Mouse (Mus musculus) stomach, embryonic 15.5 days (tissue): ENCODE data around the gene Irf4. TPM values are rescaled to one million over a fixed set of nuclear protein-coding genes. Genes with fewer than 3 reads are reported as not detected.

Source experiments
- ATAC-seq: fragments of 200-750 bp; cut with Nextera tagmentation; 2 replicates; pipeline ENCODE4 v1.8.0; 2017; ENCODE audit warnings: low read depth, moderate number of reproducible peaks, moderate TSS enrichment; ENCODE audit not compliant: insufficient read depth, low FRiP score
- H3K27ac ChIP-seq: fragments of 300-500 bp; sonication (generic); 2 replicates; pipeline ENCODE4 v1.5.1; 2015; ENCODE audit warnings: mild to moderate bottlenecking, inconsistent platforms
- H3K27me3 ChIP-seq: fragments of 300-500 bp; sonication (generic); replicated peaks from 2 replicates; pipeline ENCODE4 v1.6.1; 2015; ENCODE audit warnings: inconsistent platforms
- H3K36me3 ChIP-seq: fragments of 300-500 bp; sonication (generic); 2 replicates; pipeline ENCODE4 v1.6.1; 2015; ENCODE audit warnings: inconsistent platforms
- H3K4me1 ChIP-seq: fragments of 300-500 bp; sonication (generic); 2 replicates; pipeline ENCODE4 v1.6.1; 2015; ENCODE audit warnings: inconsistent platforms
- H3K4me2 ChIP-seq: fragments of 300-500 bp; sonication (generic); 2 replicates; pipeline ENCODE4 v1.6.1; 2015; ENCODE audit warnings: mild to moderate bottlenecking, inconsistent platforms
- H3K4me3 ChIP-seq: fragments of 300-500 bp; sonication (generic); replicated peaks from 2 replicates; pipeline ENCODE4 v1.5.1; 2015; ENCODE audit warnings: inconsistent platforms
- H3K9ac ChIP-seq: fragments of 300-500 bp; sonication (generic); 2 replicates; pipeline ENCODE4 v1.6.1; 2015; ENCODE audit warnings: inconsistent platforms
- H3K9me3 ChIP-seq: fragments of 300-500 bp; sonication (generic); 2 replicates; pipeline ENCODE4 v1.6.1; 2016; ENCODE audit warnings: inconsistent platforms
- WGBS: fragments of 180-500 bp; shearing (Covaris S2); methylation state at CpG from one replicate; pipeline ENCODE4 v1.1.7; 2015; 5-methylcytosine and 5-hydroxymethylcytosine counted together
- polyA plus RNA-seq: library from polyadenylated mRNA; unstranded; fragments of >200 nt; fragmentation: Nextera tagmentation; extraction: Ambion mirVana; gene quantifications from 2 replicates; pipeline ENCODE4 v1.2.1, GENCODE M21; 2015

Irf4 gene
- polyA plus RNA-seq, 1 experiment from 2014 or later: 0.09 TPM

- no peak for ATAC-seq
- Histone ChIP-seq H3K27me3 (0 out of 2 replicates have a peak, but pooled peaks cover 3% of the 10 kb centered on the region), H3K4me1 (no peaks in the 10 kb centered on the region), H3K27ac (no peak overlapping the region), H3K4me3 (no peak overlapping the region), H3K9ac (no peak overlapping the region), H3K4me2 (no peak overlapping the region), H3K9me3 (no peaks in the 10 kb centered on the region), H3K36me3 (no peaks in the 10 kb centered on the region)
- 69% methylated on average over 6 of the region's 6 CpGs for WGBS
Measured at GRCm38 (mm10) chr13:30742411-30742970, 6.5 kb upstream of the Irf4 start.

DNA sequence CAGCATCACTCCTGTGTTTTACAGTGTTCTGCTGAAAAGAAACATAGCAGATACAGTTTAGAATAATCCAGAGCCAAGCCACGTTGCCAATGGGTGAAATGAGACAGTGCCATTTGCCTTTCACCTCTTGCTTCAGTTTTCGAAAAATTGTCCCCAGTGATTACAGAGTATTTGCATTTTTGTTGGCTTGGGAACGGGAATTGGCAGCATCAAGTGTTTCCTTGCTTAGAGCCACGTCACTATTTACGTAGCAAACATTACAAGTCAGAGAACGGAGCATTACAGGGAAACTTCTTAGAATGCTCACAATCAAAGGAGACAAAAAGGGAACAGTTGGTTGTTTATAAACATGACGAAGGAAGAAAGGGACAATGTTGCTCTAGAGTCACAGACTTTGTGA lies 3.9 kb upstream of the Irf4 start:
- Histone ChIP-seq H3K4me3 (no peak overlapping the region), H3K4me1 (peaks cover 14% of the 10 kb centered on the region), H3K9me3 (no peaks in the 10 kb centered on the region), H3K27ac (no peak overlapping the region), H3K27me3 (peaks cover 23% of the 10 kb centered on the region), H3K4me2 (no peak overlapping the region), H3K36me3 (no peaks in the 10 kb centered on the region), H3K9ac (no peak overlapping the region)
- no peak for ATAC-seq
- WGBS: 56% methylated on average over 7 of the region's 7 CpGs

GRCm38 (mm10) chr13:30747068-30747467 lies 2.0 kb upstream of the Irf4 start:
- H3K4me1 ChIP-seq: peaks cover 19% of the 10 kb centered on the region
- H3K4me3 ChIP-seq: no peak overlapping the region
- H3K27me3 ChIP-seq: peaks cover 40% of the 10 kb centered on the region
- H3K9ac ChIP-seq: no peak overlapping the region
- no peaks in the 10 kb centered on the region for H3K36me3 ChIP-seq
- no peak overlapping the region for H3K27ac ChIP-seq
- 78% methylated on average over 5 of the region's 5 CpGs for WGBS
- H3K9me3 ChIP-seq: no peaks in the 10 kb centered on the region
- no peak overlapping the region for H3K4me2 ChIP-seq
- ATAC-seq: no peak

- Histone ChIP-seq H3K9ac (no peak overlapping the region), H3K27ac (no peak overlapping the region), H3K4me3 (no peak overlapping the region), H3K27me3 (peaks cover 42% of the 10 kb centered on the region), H3K36me3 (no peaks in the 10 kb centered on the region), H3K4me1 (peaks cover 19% of the 10 kb centered on the region), H3K4me2 (no peak overlapping the region), H3K9me3 (no peaks in the 10 kb centered on the region)
- WGBS: 63% methylated on average over 11 of the region's 11 CpGs
- ATAC-seq: no peak
Measured at GRCm38 (mm10) chr13:30747504-30747903, 1.5 kb upstream of the Irf4 start.

DNA sequence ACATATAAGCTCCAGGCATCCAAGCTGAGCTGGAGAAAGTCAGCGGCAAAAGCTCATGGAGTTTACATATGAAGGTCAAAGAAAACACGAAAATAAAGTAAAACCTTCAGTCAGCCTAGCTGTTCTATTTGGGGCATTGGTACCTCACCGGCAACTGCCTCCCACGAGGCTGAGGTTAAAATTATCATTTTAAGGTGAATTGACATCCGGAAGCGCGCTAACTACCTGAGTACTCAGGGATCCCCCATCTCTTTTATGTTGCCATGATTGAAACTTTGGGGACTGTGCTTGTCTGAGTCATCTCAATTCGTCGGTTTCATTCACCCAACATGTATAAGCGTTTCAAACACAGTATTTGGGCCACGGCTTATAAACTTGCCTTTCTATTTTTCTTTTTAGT lies 705 bp upstream of the Irf4 start:
- ATAC-seq: no peak
- peak overlapping the region; percentile 42; the same call in 1 of the 2 replicates for H3K4me3 ChIP-seq
- 56% methylated on average over 11 of the region's 11 CpGs for WGBS
- peaks cover 19% of the 10 kb centered on the region for H3K4me1 ChIP-seq
- H3K36me3 ChIP-seq: no peaks in the 10 kb centered on the region
- no peak overlapping the region for H3K9ac ChIP-seq
- peaks cover 39% of the 10 kb centered on the region for H3K27me3 ChIP-seq
- no peak overlapping the region for H3K27ac ChIP-seq
- no peak overlapping the region for H3K4me2 ChIP-seq
- no peaks in the 10 kb centered on the region for H3K9me3 ChIP-seq

- ATAC-seq: no peak
- Histone ChIP-seq H3K4me3 (peak overlapping the region; percentile 42), H3K36me3 (no peaks in the 10 kb centered on the region), H3K9me3 (no peaks in the 10 kb centered on the region), H3K9ac (no peak overlapping the region), H3K4me1 (peaks cover 19% of the 10 kb centered on the region), H3K4me2 (peak overlapping the region; percentile 83), H3K27me3 (peaks cover 39% of the 10 kb centered on the region), H3K27ac (no peak overlapping the region)
- WGBS: 6% methylated on average over 11 of the region's 11 CpGs
Measured at GRCm38 (mm10) chr13:30749557-30750141, 623 bp downstream of the Irf4 start.

DNA sequence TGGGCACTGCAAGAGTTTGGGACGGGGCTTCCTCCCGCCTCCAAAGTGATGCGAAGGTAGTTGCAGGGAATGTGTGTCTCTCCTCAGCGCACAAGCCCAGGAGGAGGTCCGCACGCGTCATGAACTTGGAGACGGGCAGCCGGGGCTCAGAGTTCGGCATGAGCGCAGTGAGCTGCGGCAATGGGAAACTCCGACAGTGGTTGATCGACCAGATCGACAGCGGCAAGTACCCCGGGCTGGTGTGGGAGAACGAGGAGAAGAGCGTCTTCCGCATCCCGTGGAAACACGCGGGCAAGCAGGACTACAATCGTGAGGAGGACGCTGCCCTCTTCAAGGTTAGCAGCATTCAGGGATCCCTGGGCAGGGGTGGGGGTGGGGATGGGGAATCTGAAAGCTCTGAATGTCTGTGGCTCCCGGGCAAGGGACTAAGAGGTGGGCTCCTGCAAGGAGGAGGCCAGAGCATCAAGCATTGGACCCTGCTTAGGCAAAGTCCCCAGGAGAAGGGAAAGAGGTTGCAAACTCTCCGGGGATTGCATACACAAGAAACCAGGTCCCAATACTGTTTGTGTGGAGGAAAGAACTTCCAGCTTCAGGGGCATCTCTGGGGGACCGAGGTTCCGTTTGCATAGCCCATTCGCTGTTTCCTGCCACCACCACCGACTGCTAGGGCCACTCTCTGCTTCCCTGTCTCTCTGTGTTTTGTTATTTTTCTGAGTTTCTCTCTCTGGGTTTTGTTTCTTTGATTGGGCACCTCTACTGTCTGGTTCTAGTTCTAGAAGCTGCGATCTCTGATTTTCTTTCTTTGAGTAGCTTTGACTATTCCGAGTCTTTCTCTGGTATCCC lies 1.7 kb downstream of the Irf4 start:
- H3K36me3 ChIP-seq: no peaks in the 10 kb centered on the region
- 3% methylated on average over 33 of the region's 33 CpGs for WGBS
- H3K27me3 ChIP-seq: peaks cover 39% of the 10 kb centered on the region
- no peak overlapping the region for H3K9ac ChIP-seq
- peaks cover 19% of the 10 kb centered on the region for H3K4me1 ChIP-seq
- peak overlapping the region; percentile 31 for H3K4me3 ChIP-seq
- no peak for ATAC-seq
- peak overlapping the region; percentile 83 for H3K4me2 ChIP-seq
- H3K27ac ChIP-seq: no peak overlapping the region
- H3K9me3 ChIP-seq: no peaks in the 10 kb centered on the region

- H3K9me3 ChIP-seq: no peaks in the 10 kb centered on the region
- 39% methylated on average over 6 of the region's 6 CpGs for WGBS
- H3K4me1 ChIP-seq: peaks cover 19% of the 10 kb centered on the region
- H3K9ac ChIP-seq: no peak overlapping the region
- no peaks in the 10 kb centered on the region for H3K36me3 ChIP-seq
- H3K27me3 ChIP-seq: peaks cover 39% of the 10 kb centered on the region
- no peak overlapping the region for H3K27ac ChIP-seq
- no peak overlapping the region for H3K4me3 ChIP-seq
- H3K4me2 ChIP-seq: no peak overlapping the region
- no peak for ATAC-seq
Measured at GRCm38 (mm10) chr13:30751304-30751580, 2.2 kb downstream of the Irf4 start.

- WGBS: 69% methylated on average over 4 of the region's 4 CpGs
- Histone ChIP-seq H3K9ac (no peak overlapping the region), H3K27me3 (peaks cover 39% of the 10 kb centered on the region), H3K4me1 (peaks cover 19% of the 10 kb centered on the region), H3K4me2 (no peak overlapping the region), H3K4me3 (no peak overlapping the region), H3K27ac (no peak overlapping the region), H3K36me3 (no peaks in the 10 kb centered on the region), H3K9me3 (no peaks in the 10 kb centered on the region)
- ATAC-seq: no peak
Measured at GRCm38 (mm10) chr13:30752581-30753187, 3.7 kb downstream of the Irf4 start.

- peaks cover 19% of the 10 kb centered on the region for H3K4me1 ChIP-seq
- H3K27me3 ChIP-seq: peaks cover 35% of the 10 kb centered on the region
- 75% methylated on average over 3 of the region's 3 CpGs for WGBS
- H3K36me3 ChIP-seq: no peaks in the 10 kb centered on the region
- no peak for ATAC-seq
- no peaks in the 10 kb centered on the region for H3K9me3 ChIP-seq
- no peak overlapping the region for H3K27ac ChIP-seq
- H3K4me3 ChIP-seq: no peak overlapping the region
- no peak overlapping the region for H3K9ac ChIP-seq
- no peak overlapping the region for H3K4me2 ChIP-seq
Measured at GRCm38 (mm10) chr13:30753441-30753840, 4.4 kb downstream of the Irf4 start.

- H3K36me3 ChIP-seq: no peaks in the 10 kb centered on the region
- H3K27me3 ChIP-seq: peaks cover 29% of the 10 kb centered on the region
- ATAC-seq: no peak
- no peak overlapping the region for H3K4me2 ChIP-seq
- H3K27ac ChIP-seq: no peak overlapping the region
- no peak overlapping the region for H3K9ac ChIP-seq
- 80% methylated on average over 4 of the region's 4 CpGs for WGBS
- H3K9me3 ChIP-seq: no peaks in the 10 kb centered on the region
- no peak overlapping the region for H3K4me3 ChIP-seq
- H3K4me1 ChIP-seq: peaks cover 15% of the 10 kb centered on the region
Measured at GRCm38 (mm10) chr13:30754066-30754465, 5.0 kb downstream of the Irf4 start.

GRCm38 (mm10) chr13:30754825-30755476 lies 5.9 kb downstream of the Irf4 start:
- ATAC-seq: no peak
- H3K9me3 ChIP-seq: no peaks in the 10 kb centered on the region
- H3K9ac ChIP-seq: no peak overlapping the region
- WGBS: 75% methylated on average over 10 of the region's 10 CpGs
- no peak overlapping the region for H3K4me3 ChIP-seq
- no peak overlapping the region for H3K27ac ChIP-seq
- H3K27me3 ChIP-seq: peaks cover 20% of the 10 kb centered on the region
- no peaks in the 10 kb centered on the region for H3K36me3 ChIP-seq
- peaks cover 6% of the 10 kb centered on the region for H3K4me1 ChIP-seq
- no peak overlapping the region for H3K4me2 ChIP-seq
